In the genomic region with DNA sequence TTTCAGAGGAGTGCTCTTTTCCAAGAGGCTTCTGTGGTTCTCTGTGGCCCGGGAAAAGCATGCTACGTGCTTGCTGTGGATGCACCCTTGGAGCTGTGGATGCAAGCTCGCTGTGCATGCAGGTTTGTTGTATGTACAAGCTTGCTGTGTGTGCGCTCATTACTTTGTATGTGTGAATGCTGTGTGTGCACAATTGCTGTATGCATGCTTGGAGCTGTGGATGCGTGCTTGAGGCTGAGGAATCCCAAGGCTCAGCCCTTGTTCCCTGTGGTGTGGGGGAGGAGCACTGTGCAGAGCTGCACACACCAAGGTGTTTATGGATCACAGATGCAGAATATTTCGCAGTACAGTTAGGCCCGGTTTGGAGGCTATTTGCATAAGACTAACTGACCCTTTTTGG, we compare ENCODE assay signal across 10 mouse cellular contexts. TPM values are rescaled to one million over a fixed set of nuclear protein-coding genes. Genes with fewer than 3 reads are reported as not detected.
A peak's percentile ranks its signal among the peaks of the same experiment; 100 is the strongest.
DNase-seq lines count a peak whose midpoint lies in the region; ATAC-seq and TF ChIP-seq lines count a peak whose summit lies in the region.
"Had no signal": no experiment of that assay in that cellular context is flagged by ENCODE, and none has a peak within 500 bp of the region (broad histone marks: within the 10 kb centered on the region; RNA-seq: fewer than 3 reads in every experiment).

No protein-coding gene starts in this region.

- no peaks in the 10 kb centered on the region for H3K36me3 ChIP-seq in forebrain, embryonic 16.5 days (ENCODE audit: control insufficient read depth, insufficient read depth)
- no peaks in the 10 kb centered on the region for H3K36me3 ChIP-seq in midbrain, embryonic 10.5 days

- no peak for ATAC-seq in forebrain, embryonic 16.5 days
- ATAC-seq in inflammation-experienced regulatory T-cells, adult 6 months: no peak
- ATAC-seq: Patski had no signal

- H3K4me2 ChIP-seq in forebrain, embryonic 16.5 days (ENCODE audit: low read length): peak overlapping the region; percentile 46
- H3K4me2 ChIP-seq: liver, embryonic 11.5 days had no signal

- TF ChIP-seq POLR2A in cerebellum, adult 2 months (IDR thresholded peaks at IDR 0.05; ENCODE audit: borderline replicate concordance, insufficient read depth, low read length): no peak

- no peak for TF ChIP-seq CTCF in cerebellum, adult 2 months (IDR thresholded peaks at IDR 0.05; ENCODE audit: borderline replicate concordance, insufficient read depth, low read depth, low read length)

- no peaks in the 10 kb centered on the region for H3K27me3 ChIP-seq in cerebellum, adult 2 months (ENCODE audit: control insufficient read depth, insufficient read depth, low read length)
- no peaks in the 10 kb centered on the region for H3K27me3 ChIP-seq in forebrain, embryonic 16.5 days (replicated peaks; ENCODE audit: control insufficient read depth, insufficient read depth, low read length)
- H3K27me3 ChIP-seq in midbrain, embryonic 10.5 days (ENCODE audit: low read depth, poor library complexity, severe bottlenecking): no peaks in the 10 kb centered on the region
- H3K27me3 ChIP-seq: Patski had no signal

- WGBS in cerebellum, adult 2 months: 17% methylated on average over 7 of the region's 7 CpGs
- WGBS in forebrain, embryonic 16.5 days: 22% methylated on average over 7 of the region's 7 CpGs
- WGBS in midbrain, embryonic 10.5 days: 62% methylated on average over 7 of the region's 7 CpGs

- peak; percentile 53 to 54 for DNase-seq in cerebellum, adult 2 months
- no peak for DNase-seq in cerebellum, postnatal 4 days (ENCODE audit: low spot score in 2 of 2)
- peak; percentile 66 for DNase-seq in A20 (ENCODE audit: low read depth, low spot score)
- DNase-seq in midbrain, embryonic 10.5 days (ENCODE audit: low spot score): no peak
- no peak for DNase-seq in ovary, postnatal 10 days (ENCODE audit: low spot score)
- no peak for DNase-seq in lung, adult 18-20 months

- no peak overlapping the region; the same call in 1 of the 2 replicates for H3K9ac ChIP-seq in forebrain, embryonic 16.5 days (replicated peaks; ENCODE audit: low read depth, low read length)

- H3K27ac ChIP-seq in cerebellum, adult 2 months (ENCODE audit: insufficient read depth, low read length): no peak overlapping the region; the same call in 1 of the 2 replicates
- H3K27ac ChIP-seq in forebrain, embryonic 16.5 days (ENCODE audit: low read length): no peak overlapping the region
- H3K27ac ChIP-seq in midbrain, embryonic 10.5 days (replicated peaks): no peak overlapping the region

- peak overlapping the region; percentile 31 for H3K4me3 ChIP-seq in cerebellum, adult 2 months (replicated peaks; ENCODE audit: insufficient read depth, low read depth, low read length)
- H3K4me3 ChIP-seq in forebrain, embryonic 16.5 days (replicated peaks; ENCODE audit: low read length): no peak overlapping the region; the same call in 1 of the 2 replicates
- peak overlapping the region; percentile 26 for H3K4me3 ChIP-seq in midbrain, embryonic 10.5 days

- no peaks in the 10 kb centered on the region for H3K9me3 ChIP-seq in forebrain, embryonic 16.5 days (ENCODE audit: control insufficient read depth, low read length)
- no peaks in the 10 kb centered on the region for H3K9me3 ChIP-seq in midbrain, embryonic 10.5 days (replicated peaks)

- H3K4me1 ChIP-seq in cerebellum, adult 2 months (ENCODE audit: control insufficient read depth, insufficient read depth, low read length): peaks cover 29% of the 10 kb centered on the region
- H3K4me1 ChIP-seq in forebrain, embryonic 16.5 days (replicated peaks; ENCODE audit: control insufficient read depth, insufficient read depth, low read length): peaks cover 54% of the 10 kb centered on the region
- peaks cover 84% of the 10 kb centered on the region for H3K4me1 ChIP-seq in midbrain, embryonic 10.5 days

RNA-seq across cellular contexts. Expression of a gene that starts 6.7 kb away (rescaled TPM):
- 25.6 and 28.4 TPM in 2 replicates for polyA plus RNA-seq in cerebellum, adult 2 months (2012; rRNA removed)
- polyA plus RNA-seq in forebrain, embryonic 16.5 days (2015; fragmentation: Nextera tagmentation; extraction: Ambion mirVana): 15.1 and 15.3 TPM in 2 replicates
- 8.9 and 10.8 TPM in 2 replicates for polyA plus RNA-seq in midbrain, embryonic 10.5 days (2016; fragmentation: Nextera tagmentation; extraction: Ambion mirVana)
- 10 to 100 TPM; 11.1 to 14.1 (median 12.2) TPM for polyA plus RNA-seq in inflammation-experienced regulatory T-cells, adult 6 months (2017; shearing (Covaris generic))

Comparison
In these comparisons a context has a peak if more than half of its experiments do, and no peak if none do; other contexts are left out.
1. DNase-seq: peak in cerebellum, adult 2 months (2 of 2) and A20 (single experiment); none in cerebellum, postnatal 4 days (0 of 2), midbrain, embryonic 10.5 days (single experiment), ovary, postnatal 10 days (single experiment) and lung, adult 18-20 months (0 of 2).